Mouse (Mus musculus): ENCODE data around the gene Bahcc1. TPM values are rescaled to one million over a fixed set of nuclear protein-coding genes. Genes with fewer than 3 reads are reported as not detected.

Gene Bahcc1
- 8.0 and 9.2 TPM in 2 replicates for polyA plus RNA-seq (2012; rRNA removed)

DNA sequence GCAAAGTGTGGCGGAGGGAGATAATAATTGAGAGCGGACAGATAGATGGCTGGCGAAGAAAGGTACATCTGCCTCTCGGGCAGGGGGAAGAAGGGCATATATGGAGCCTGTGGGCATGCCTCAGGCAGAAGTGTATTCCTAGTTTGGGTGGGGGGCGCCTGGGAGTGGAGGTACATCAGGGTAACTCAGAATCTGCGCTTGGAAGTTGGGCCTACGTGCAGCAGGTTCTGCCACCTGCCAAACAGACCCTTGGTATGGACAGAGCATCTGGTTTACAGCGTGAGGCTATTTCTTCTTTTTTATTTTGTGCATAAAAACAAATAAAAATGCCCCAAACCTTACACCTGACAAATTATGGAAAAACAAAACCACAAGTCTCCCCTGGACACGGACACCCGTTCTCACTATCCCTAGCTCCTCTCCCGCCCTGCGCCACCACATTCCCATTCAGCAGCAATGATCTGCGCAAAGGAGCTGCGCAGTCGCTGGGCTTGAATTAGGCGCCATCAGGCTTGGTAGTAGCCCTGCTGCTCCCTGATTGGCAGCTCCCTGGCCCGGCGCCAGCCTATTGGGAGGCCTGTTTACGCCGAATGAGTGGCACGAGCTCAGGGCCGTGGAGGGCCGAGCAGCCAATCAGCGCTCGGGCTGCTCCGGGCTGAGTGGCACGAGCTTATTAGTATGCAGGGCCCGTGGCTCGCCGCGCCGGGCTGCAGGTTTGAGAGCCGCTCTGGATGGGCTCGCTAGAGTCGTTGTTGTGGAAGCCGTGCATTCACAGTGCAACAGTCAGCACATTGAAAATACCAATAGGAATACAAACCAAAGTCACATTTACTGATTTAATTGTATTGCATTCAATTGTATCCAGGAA lies at the start of gene Bahcc1:
Gene Bahcc1, plus strand, starts transcription at position 718 of the 868 bp plus-strand sequence.
- TF ChIP-seq CTCF (conservative IDR thresholded peaks at IDR 0.05; ENCODE audit: insufficient read depth, insufficient read length, low read depth, low read length): no peak
- TF ChIP-seq POLR2A (IDR thresholded peaks at IDR 0.05; ENCODE audit: low read depth, low read length): peak; percentile 97
- no peaks in the 10 kb centered on the region for H3K27me3 ChIP-seq (replicated peaks; ENCODE audit: control insufficient read depth, insufficient read depth, low read length)
- peak within 1 kb of the TSS; percentile 85 for H3K27ac ChIP-seq (ENCODE audit: insufficient read depth, low read depth, low read length)

DNA sequence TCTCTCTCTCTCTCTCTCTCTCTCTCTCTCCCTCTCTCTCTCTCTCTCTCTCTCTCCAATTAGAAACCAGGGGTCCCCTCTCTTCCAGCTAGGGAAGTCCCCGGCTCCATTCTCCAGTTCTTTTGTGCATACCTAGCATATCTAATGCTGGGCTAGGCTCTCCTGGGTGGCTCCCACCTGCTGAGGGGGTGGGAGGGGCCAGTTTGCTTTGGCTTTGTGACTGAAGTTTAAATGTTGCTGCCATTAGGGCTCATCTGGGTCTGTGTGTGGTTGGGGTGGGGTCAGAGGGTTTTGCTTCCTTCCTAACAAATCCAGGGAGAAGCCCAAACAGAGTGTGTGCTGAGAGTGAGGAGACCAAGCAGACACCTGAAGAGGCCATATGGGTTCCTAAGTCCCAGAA lies 49.6 kb upstream of the Bahcc1 start:
- Histone ChIP-seq H3K36me3 (ENCODE audit: control insufficient read depth, insufficient read depth, low read length) (no peaks in the 10 kb centered on the region), H3K4me3 (ENCODE audit: insufficient read depth, low read depth, low read length) (no peak overlapping the region), H3K27ac (ENCODE audit: insufficient read depth, low read depth, low read length) (no peak overlapping the region), H3K4me1 (ENCODE audit: control insufficient read depth, insufficient read depth, low read length) (peaks cover 36% of the 10 kb centered on the region), H3K27me3 (replicated peaks; ENCODE audit: control insufficient read depth, insufficient read depth, low read length) (no peaks in the 10 kb centered on the region)
- TF ChIP-seq POLR2A (IDR thresholded peaks at IDR 0.05; ENCODE audit: low read depth, low read length) (no peak), CTCF (conservative IDR thresholded peaks at IDR 0.05; ENCODE audit: insufficient read depth, insufficient read length, low read depth, low read length) (no peak)
- 36% methylated on average over 1 of the region's 1 CpGs for WGBS
- no peak for DNase-seq

More for the DNA sequence above, at the start of gene Bahcc1:
- 3% methylated on average over 36 of the region's 36 CpGs for WGBS
- DNase-seq: peak; percentile 100
- Histone ChIP-seq H3K4me3 (ENCODE audit: insufficient read depth, low read depth, low read length) (peak within 1 kb of the TSS; percentile 73), H3K36me3 (ENCODE audit: control insufficient read depth, insufficient read depth, low read length) (no peaks in the 10 kb centered on the region), H3K4me1 (ENCODE audit: control insufficient read depth, insufficient read depth, low read length) (peaks cover 18% of the 10 kb centered on the region)

DNA sequence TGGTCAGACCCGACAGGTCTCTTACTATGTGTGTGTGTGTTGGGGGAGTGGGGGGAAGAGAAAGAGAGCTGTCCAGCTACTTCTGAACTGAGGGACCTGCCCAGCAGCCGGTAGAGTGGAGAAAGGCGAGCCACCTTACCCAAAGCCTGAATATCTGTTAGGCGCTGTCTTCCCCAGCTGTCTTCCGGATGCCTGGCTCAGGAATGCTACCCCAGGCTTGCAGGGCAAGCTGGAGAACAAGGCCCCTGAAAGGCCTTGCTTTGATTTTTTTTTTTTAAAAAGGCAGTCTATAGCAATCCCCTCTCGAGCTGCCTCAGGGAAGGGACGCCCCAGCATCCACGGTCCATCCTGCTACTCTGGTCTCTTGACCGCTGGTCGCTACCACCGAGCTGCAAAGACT lies 49.0 kb upstream of the Bahcc1 start:
- H3K4me3 ChIP-seq (ENCODE audit: insufficient read depth, low read depth, low read length): no peak overlapping the region
- peaks cover 36% of the 10 kb centered on the region for H3K4me1 ChIP-seq (ENCODE audit: control insufficient read depth, insufficient read depth, low read length)
- TF ChIP-seq POLR2A (IDR thresholded peaks at IDR 0.05; ENCODE audit: low read depth, low read length) (no peak), CTCF (conservative IDR thresholded peaks at IDR 0.05; ENCODE audit: insufficient read depth, insufficient read length, low read depth, low read length) (no peak)
- no peak overlapping the region for H3K27ac ChIP-seq (ENCODE audit: insufficient read depth, low read depth, low read length)
- H3K27me3 ChIP-seq (replicated peaks; ENCODE audit: control insufficient read depth, insufficient read depth, low read length): no peaks in the 10 kb centered on the region
- WGBS: 60% methylated on average over 11 of the region's 11 CpGs
- H3K36me3 ChIP-seq (ENCODE audit: control insufficient read depth, insufficient read depth, low read length): no peaks in the 10 kb centered on the region
- DNase-seq: no peak

DNA sequence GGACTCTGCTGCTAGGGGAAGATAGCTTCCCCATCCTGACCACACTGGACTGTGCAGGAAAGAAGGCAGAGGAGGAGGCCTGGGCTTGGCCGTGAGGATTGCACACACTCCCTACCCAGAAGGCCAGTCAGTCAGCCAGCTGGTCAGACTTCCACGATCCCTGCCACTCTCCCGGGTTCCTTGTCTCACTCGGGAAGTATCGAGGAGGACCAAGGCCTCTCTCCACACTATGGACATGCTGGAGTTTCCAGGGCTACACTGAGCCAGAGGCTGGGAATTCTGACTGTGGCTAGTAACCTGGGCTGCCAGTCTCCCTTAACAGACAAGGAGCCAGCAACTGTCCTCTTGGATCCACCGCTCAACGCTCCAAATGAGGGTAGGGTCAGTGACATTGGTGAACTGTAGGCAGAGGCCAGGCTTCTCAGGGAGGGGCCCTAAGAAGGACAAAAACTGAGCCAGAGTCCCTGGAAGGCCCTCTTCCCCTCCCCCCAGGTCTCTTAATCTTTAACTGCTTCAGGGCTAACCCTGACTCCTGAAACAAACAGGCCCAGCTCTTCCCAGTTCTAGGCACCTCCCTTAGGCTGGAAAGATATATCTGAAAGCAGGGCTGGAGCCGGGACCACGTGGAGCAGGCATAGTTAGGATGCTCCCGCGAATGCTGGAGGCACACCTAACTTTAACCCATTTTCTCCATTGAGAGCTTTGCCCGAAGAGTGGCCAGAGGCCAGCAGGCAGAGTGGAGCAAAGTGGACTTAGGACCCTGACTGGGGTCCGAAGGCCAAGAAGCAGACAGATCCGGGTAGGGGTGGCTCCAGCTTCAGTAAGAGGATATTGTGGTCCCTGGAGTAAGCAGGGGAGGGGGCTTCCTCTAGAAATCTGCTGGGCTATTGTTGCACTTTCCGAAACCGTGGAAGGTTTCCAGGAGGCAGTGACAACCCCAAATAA lies 48.1 kb upstream of the Bahcc1 start:
- Histone ChIP-seq H3K4me3 (ENCODE audit: insufficient read depth, low read depth, low read length) (peak overlapping the region; percentile 57), H3K27ac (ENCODE audit: insufficient read depth, low read depth, low read length) (peak overlapping the region; percentile 98), H3K4me1 (ENCODE audit: control insufficient read depth, insufficient read depth, low read length) (peaks cover 34% of the 10 kb centered on the region), H3K27me3 (replicated peaks; ENCODE audit: control insufficient read depth, insufficient read depth, low read length) (no peaks in the 10 kb centered on the region), H3K36me3 (ENCODE audit: control insufficient read depth, insufficient read depth, low read length) (no peaks in the 10 kb centered on the region)
- TF ChIP-seq CTCF (conservative IDR thresholded peaks at IDR 0.05; ENCODE audit: insufficient read depth, insufficient read length, low read depth, low read length): no peak
- no peak for TF ChIP-seq POLR2A (IDR thresholded peaks at IDR 0.05; ENCODE audit: low read depth, low read length)
- peak; percentile 96 for DNase-seq
- 13% methylated on average over 16 of the region's 16 CpGs for WGBS

DNA sequence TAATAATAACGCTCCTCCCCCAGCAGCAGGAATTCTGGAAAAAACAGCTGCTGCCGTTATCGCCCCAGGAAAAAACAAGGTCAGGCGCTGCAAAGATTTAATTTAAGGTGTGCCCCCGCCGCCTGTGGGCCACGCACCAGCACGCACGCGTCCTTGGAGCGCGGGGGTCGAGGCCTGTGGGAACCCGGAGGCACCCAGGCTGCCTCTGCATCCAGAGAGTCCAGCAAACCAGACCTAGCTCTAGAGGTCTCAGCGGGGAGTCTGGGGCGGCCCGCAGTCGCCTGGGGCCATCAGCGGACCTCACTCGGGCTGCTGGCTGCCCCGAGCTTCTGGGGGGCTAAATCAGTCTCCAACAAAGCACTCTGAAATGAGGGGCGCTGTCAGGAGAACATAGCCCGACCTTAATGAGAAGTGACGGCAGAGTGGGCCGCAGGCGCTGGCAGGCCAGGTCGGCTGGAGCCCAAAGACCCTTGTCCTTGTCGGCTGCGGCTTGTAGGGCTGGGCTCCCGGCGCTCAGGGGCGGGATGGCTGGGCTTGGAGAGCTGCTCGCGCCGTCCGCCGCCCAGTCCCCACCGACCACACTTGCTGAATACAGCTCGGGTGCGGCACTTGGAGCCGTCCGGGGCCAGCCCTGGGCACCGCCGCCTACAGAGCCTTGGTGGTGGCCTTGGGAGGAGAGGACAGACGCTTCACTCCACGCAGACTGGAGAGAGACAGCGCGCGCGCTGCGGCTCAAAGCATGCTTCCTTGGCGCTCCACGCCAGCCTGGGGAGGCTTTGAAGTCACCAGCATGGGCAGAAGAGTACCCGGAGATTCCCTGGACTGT lies 47.2 kb upstream of the Bahcc1 start:
- Histone ChIP-seq H3K27me3 (replicated peaks; ENCODE audit: control insufficient read depth, insufficient read depth, low read length) (no peaks in the 10 kb centered on the region), H3K36me3 (ENCODE audit: control insufficient read depth, insufficient read depth, low read length) (no peaks in the 10 kb centered on the region), H3K4me3 (ENCODE audit: insufficient read depth, low read depth, low read length) (peak overlapping the region; percentile 57), H3K27ac (ENCODE audit: insufficient read depth, low read depth, low read length) (peak overlapping the region; percentile 98), H3K4me1 (ENCODE audit: control insufficient read depth, insufficient read depth, low read length) (peaks cover 29% of the 10 kb centered on the region)
- TF ChIP-seq CTCF (conservative IDR thresholded peaks at IDR 0.05; ENCODE audit: insufficient read depth, insufficient read length, low read depth, low read length): no peak
- TF ChIP-seq POLR2A (IDR thresholded peaks at IDR 0.05; ENCODE audit: low read depth, low read length): no peak
- no peak for DNase-seq
- 9% methylated on average over 54 of the region's 54 CpGs for WGBS

DNA sequence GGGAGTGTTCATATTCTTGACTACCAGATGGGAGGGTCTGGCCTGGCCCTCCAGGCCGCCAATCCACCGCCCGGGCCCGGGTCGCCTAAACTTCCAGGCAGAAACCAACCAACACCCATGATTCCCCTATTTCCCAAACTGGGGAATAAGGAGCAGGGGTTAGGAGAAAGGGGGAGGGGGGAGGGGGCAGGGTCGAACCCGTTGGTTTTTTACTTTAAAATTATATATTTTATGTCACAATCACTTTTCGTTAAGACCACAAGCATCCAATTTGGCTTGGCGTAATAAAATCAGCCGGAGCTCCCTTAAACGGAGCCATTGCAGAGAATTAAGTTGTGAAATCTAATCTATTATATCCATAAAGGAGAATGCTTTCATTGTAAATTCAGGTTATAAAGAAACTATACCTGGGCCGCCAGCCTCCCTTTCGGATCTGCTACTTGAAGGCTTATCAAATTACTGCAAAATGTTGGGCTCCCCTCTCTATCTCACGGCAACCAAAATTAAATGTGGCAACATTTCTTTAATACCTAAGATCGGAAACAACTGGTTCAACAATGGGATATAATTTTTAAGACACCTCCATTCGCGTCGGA lies 46.5 kb upstream of the Bahcc1 start:
- Histone ChIP-seq H3K4me3 (ENCODE audit: insufficient read depth, low read depth, low read length) (peak overlapping the region; percentile 59), H3K27me3 (replicated peaks; ENCODE audit: control insufficient read depth, insufficient read depth, low read length) (no peaks in the 10 kb centered on the region), H3K27ac (ENCODE audit: insufficient read depth, low read depth, low read length) (peak overlapping the region; percentile 98), H3K4me1 (ENCODE audit: control insufficient read depth, insufficient read depth, low read length) (peaks cover 29% of the 10 kb centered on the region), H3K36me3 (ENCODE audit: control insufficient read depth, insufficient read depth, low read length) (no peaks in the 10 kb centered on the region)
- DNase-seq: peak; percentile 33
- TF ChIP-seq CTCF (conservative IDR thresholded peaks at IDR 0.05; ENCODE audit: insufficient read depth, insufficient read length, low read depth, low read length) (no peak), POLR2A (IDR thresholded peaks at IDR 0.05; ENCODE audit: low read depth, low read length) (no peak)
- 27% methylated on average over 18 of the region's 18 CpGs for WGBS

All from kidney, adult 2 months (tissue).